Comparison of ENCODE assay signal across 25 mouse cellular contexts in the genomic region with DNA sequence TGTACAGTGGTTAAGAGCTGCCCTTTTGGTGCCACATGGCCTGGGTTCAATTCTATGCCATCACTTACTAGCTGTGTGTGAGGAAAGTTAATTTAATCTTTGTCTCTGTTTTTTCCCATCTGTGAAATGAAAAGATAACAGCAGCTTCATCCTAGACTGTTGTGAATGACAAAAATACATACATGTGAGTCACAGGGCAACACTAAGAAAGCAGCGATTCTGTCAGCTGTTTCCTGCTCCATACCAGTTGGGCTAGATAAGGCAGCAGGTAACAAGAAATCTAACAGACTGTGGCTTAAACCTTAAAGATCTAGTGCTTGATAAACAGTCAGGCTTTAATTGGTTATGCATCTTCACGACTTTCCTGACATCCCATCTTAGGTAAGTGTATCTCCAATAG.
A peak's percentile ranks its signal among the peaks of the same experiment; 100 is the strongest.
DNase-seq lines count a peak whose midpoint lies in the region; ATAC-seq lines count a peak whose summit lies in the region.
"Had no signal": no experiment of that assay in that cellular context is flagged by ENCODE, and none has a peak within 500 bp of the region (broad histone marks: within the 10 kb centered on the region; RNA-seq: fewer than 3 reads in every experiment).

No protein-coding gene starts in this region.

- peak; percentile 75 for ATAC-seq in frontal cortex, adult (ENCODE audit: low TSS enrichment)
- ATAC-seq in lung, embryonic 15.5 days (ENCODE audit: borderline replicate concordance, extremely low read depth, low FRiP score, low TSS enrichment): peak; percentile 8; the same call in 1 of the 2 replicates
- ATAC-seq: activated CD4-positive, CD25-positive, alpha-beta regulatory T cell, adult 4 months; forebrain, embryonic 15.5 days; Patski had no signal

- no peaks in the 10 kb centered on the region for H3K27me3 ChIP-seq in lung, embryonic 15.5 days
- H3K27me3 ChIP-seq: embryonic facial prominence, embryonic 13.5 days; embryonic facial prominence, embryonic 15.5 days; forebrain, embryonic 15.5 days had no signal

- DNase-seq in frontal cortex, postnatal 25 days (ENCODE audit: low spot score in 2 of 2): no peak
- DNase-seq in lung, postnatal 14 days: no peak
- DNase-seq in brain, adult 2 months (ENCODE audit: low read depth, low spot score): peak; percentile 54
- DNase-seq in telencephalon, adult 2 months (ENCODE audit: low read depth, low spot score): peak; percentile 17
- no peak for DNase-seq in MN1 (ENCODE audit: low spot score)
- DNase-seq: adrenal gland, adult 8-10 months; adrenal gland, postnatal 14 days; adrenal gland, postnatal 36 days; cerebellum, adult 11 months; cerebellum, adult 18-20 months; cerebellum, adult 8-10 months; cerebellum, adult 9-11 months; cerebellum, postnatal 14 days; cerebellum, postnatal 36 days; embryo, embryonic 11 days had no signal

- no peak overlapping the region for H3K4me3 ChIP-seq in lung, embryonic 15.5 days
- H3K4me3 ChIP-seq: embryonic facial prominence, embryonic 13.5 days; embryonic facial prominence, embryonic 15.5 days; erythroblast, embryonic 14.5 days; forebrain, embryonic 10.5 days; forebrain, embryonic 12.5 days; forebrain, embryonic 15.5 days had no signal

- no peaks in the 10 kb centered on the region for H3K36me3 ChIP-seq in lung, embryonic 15.5 days
- H3K36me3 ChIP-seq: embryonic facial prominence, embryonic 13.5 days; embryonic facial prominence, embryonic 15.5 days; forebrain, embryonic 10.5 days; forebrain, embryonic 12.5 days; forebrain, embryonic 15.5 days had no signal

- H3K27ac ChIP-seq in lung, embryonic 15.5 days: no peak overlapping the region
- H3K27ac ChIP-seq: embryonic facial prominence, embryonic 13.5 days; embryonic facial prominence, embryonic 15.5 days; forebrain, embryonic 10.5 days; forebrain, embryonic 12.5 days; forebrain, embryonic 15.5 days had no signal

- 51% methylated on average over 2 of the region's 2 CpGs for WGBS in lung, embryonic 15.5 days

- H3K9ac ChIP-seq in lung, embryonic 15.5 days: no peak overlapping the region
- H3K9ac ChIP-seq: embryonic facial prominence, embryonic 13.5 days; embryonic facial prominence, embryonic 15.5 days; forebrain, embryonic 12.5 days; forebrain, embryonic 15.5 days had no signal

- H3K4me1 ChIP-seq in lung, embryonic 15.5 days: no peaks in the 10 kb centered on the region
- H3K4me1 ChIP-seq: embryonic facial prominence, embryonic 13.5 days; embryonic facial prominence, embryonic 15.5 days; forebrain, embryonic 10.5 days; forebrain, embryonic 12.5 days had no signal

- H3K4me2 ChIP-seq in lung, embryonic 15.5 days: no peak overlapping the region
- H3K4me2 ChIP-seq: embryonic facial prominence, embryonic 13.5 days; embryonic facial prominence, embryonic 15.5 days; forebrain, embryonic 12.5 days; forebrain, embryonic 15.5 days had no signal

- no peaks in the 10 kb centered on the region for H3K9me3 ChIP-seq in lung, embryonic 15.5 days
- H3K9me3 ChIP-seq: embryonic facial prominence, embryonic 13.5 days; embryonic facial prominence, embryonic 15.5 days; forebrain, embryonic 10.5 days; forebrain, embryonic 12.5 days; forebrain, embryonic 15.5 days had no signal

Comparison
In these comparisons a context has a peak if more than half of its experiments do, and no peak if none do; other contexts are left out.
1. DNase-seq: peak in brain, adult 2 months (single experiment) and telencephalon, adult 2 months (single experiment); none in frontal cortex, postnatal 25 days (0 of 2), lung, postnatal 14 days (single experiment) and MN1 (single experiment).